Mouse (Mus musculus) lung, embryonic 14.5 days (tissue): ENCODE measurements around the gene Olfm2. TPM values are rescaled to one million over a fixed set of nuclear protein-coding genes. Genes with fewer than 3 reads are reported as not detected.
"Not testable (repeated sequence)": the region's sequence is repeated elsewhere in the genome, so short reads cannot be mapped to it uniquely, and the experiment has no call there.

Experiments
- ATAC-seq: fragments of 200-750 bp; cut with Nextera tagmentation; 2 replicates; pipeline ENCODE4 v1.8.0; 2017; ENCODE audit warnings: mild to moderate bottlenecking, moderate TSS enrichment, moderate library complexity; ENCODE audit not compliant: insufficient read depth
- DNase-seq: peaks from one replicate; pipeline ENCODE4 v3.0.0-alpha.2; 2015
- H3K27ac ChIP-seq: fragments of 300-500 bp; sonication (generic); 2 replicates; pipeline ENCODE4 v1.5.1; 2014; ENCODE audit warnings: low read depth, mild to moderate bottlenecking, moderate library complexity
- H3K27me3 ChIP-seq: fragments of 300-500 bp; sonication (generic); 2 replicates; pipeline ENCODE4 v1.6.1; 2014; ENCODE audit warnings: low read length, control low read depth; ENCODE audit not compliant: insufficient read depth
- H3K36me3 ChIP-seq: fragments of 300-500 bp; sonication (generic); 2 replicates; pipeline ENCODE4 v1.6.1; 2014; ENCODE audit warnings: control low read depth; ENCODE audit not compliant: insufficient read depth
- H3K4me1 ChIP-seq: fragments of 300-500 bp; sonication (generic); 2 replicates; pipeline ENCODE4 v1.6.1; 2014; ENCODE audit warnings: antibody characterized with exemption, control low read depth; ENCODE audit not compliant: insufficient read depth
- H3K4me2 ChIP-seq: fragments of 300-500 bp; sonication (generic); 2 replicates; pipeline ENCODE4 v1.6.1; 2014; ENCODE audit warnings: mild to moderate bottlenecking
- H3K4me3 ChIP-seq: fragments of 300-500 bp; sonication (generic); 2 replicates; pipeline ENCODE4 v1.5.1; 2014; ENCODE audit warnings: low read depth, low read length
- H3K9ac ChIP-seq: fragments of 300-500 bp; sonication (generic); 2 replicates; pipeline ENCODE4 v1.6.1; 2014
- H3K9me3 ChIP-seq: fragments of 300-500 bp; sonication (generic); 2 replicates; pipeline ENCODE4 v1.6.1; 2016; ENCODE audit warnings: low read depth, low read length, control low read depth
- CTCF ChIP-seq: IDR thresholded peaks from 2 replicates; pipeline ENCODE4 v1.5.1; 2016; ENCODE audit warnings: antibody characterized with exemption, low read depth
- WGBS: fragments of 180-500 bp; shearing (Covaris S2); extraction: QIAGEN DNeasy Blood & Tissue Kit; methylation state at CpG from one replicate; pipeline ENCODE4 v1.1.7; 2014; 5-methylcytosine and 5-hydroxymethylcytosine counted together
- polyA plus RNA-seq: library from polyadenylated mRNA; unstranded; fragments of >200 nt; fragmentation: Nextera tagmentation; extraction: Ambion mirVana; gene quantifications from 2 replicates; pipeline ENCODE4 v1.2.1, GENCODE M21; 2014

Gene Olfm2
- polyA plus RNA-seq, 1 experiment from 2014 or later, result 1.7 TPM

GRCm38 (mm10) chr9:20642101-20642895 lies 103.9 kb downstream of the Olfm2 start, which contains the start of gene Ubl5:
Gene Ubl5 (plus strand): TSS chr9:20642878.
- peak within 1 kb of the TSS; percentile 94 for H3K4me2 ChIP-seq
- peak within 1 kb of the TSS; percentile 83 for H3K9ac ChIP-seq
- DNase-seq (peak; percentile 99), ATAC-seq (peak; percentile 93)
- no peak for TF ChIP-seq CTCF
- under 1% methylated on average over 51 of the region's 51 CpGs for WGBS
- no peaks in the 10 kb centered on the region for H3K27me3 ChIP-seq
- peak within 1 kb of the TSS; percentile 89 for H3K4me3 ChIP-seq
- peak within 1 kb of the TSS; percentile 97 for H3K27ac ChIP-seq
- no peaks in the 10 kb centered on the region for H3K4me1 ChIP-seq
- no peaks in the 10 kb centered on the region for H3K9me3 ChIP-seq
- H3K36me3 ChIP-seq, result peaks cover 30% of the 10 kb centered on the region

- Histone ChIP-seq H3K4me2 (peak overlapping the region; percentile 94), H3K9me3 (no peaks in the 10 kb centered on the region), H3K9ac (peak overlapping the region; percentile 83), H3K36me3 (peaks cover 28% of the 10 kb centered on the region; the same call in 1 of the 2 replicates), H3K27me3 (no peaks in the 10 kb centered on the region), H3K4me1 (no peaks in the 10 kb centered on the region), H3K4me3 (peak overlapping the region; percentile 89), H3K27ac (peak overlapping the region; percentile 97; the same call in 1 of the 2 replicates)
- no peak for TF ChIP-seq CTCF
- ATAC-seq, result no peak
- 15% methylated on average over 6 of the region's 6 CpGs for WGBS
- DNase-seq, result no peak
Measured at GRCm38 (mm10) chr9:20641501-20641900, 104.6 kb downstream of the Olfm2 start.

- ATAC-seq, result no peak
- no peak overlapping the region for H3K4me2 ChIP-seq
- no peaks in the 10 kb centered on the region for H3K9me3 ChIP-seq
Measured at GRCm38 (mm10) chr9:20639486-20639885, 106.7 kb downstream of the Olfm2 start.

GRCm38 (mm10) chr9:20638552-20638951 lies 107.6 kb downstream of the Olfm2 start:
- WGBS, result 90% methylated on average over 19 of the region's 19 CpGs
- no peak overlapping the region for H3K4me3 ChIP-seq
- H3K4me2 ChIP-seq, result no peak overlapping the region
- H3K4me1 ChIP-seq, result no peaks in the 10 kb centered on the region
- H3K27me3 ChIP-seq, result no peaks in the 10 kb centered on the region
- peaks cover 23% of the 10 kb centered on the region; the same call in 1 of the 2 replicates for H3K36me3 ChIP-seq
- H3K9ac ChIP-seq, result no peak overlapping the region
- H3K9me3 ChIP-seq, result no peaks in the 10 kb centered on the region
- ATAC-seq (no peak), DNase-seq (no peak)
- H3K27ac ChIP-seq, result no peak overlapping the region
- no peak for TF ChIP-seq CTCF

More at GRCm38 (mm10) chr9:20639486-20639885, 106.7 kb downstream of the Olfm2 start:
- no peak overlapping the region for H3K9ac ChIP-seq
- H3K4me3 ChIP-seq, result no peak overlapping the region
- TF ChIP-seq CTCF, result no peak
- no peak for DNase-seq
- no peak overlapping the region for H3K27ac ChIP-seq
- 87% methylated on average over 4 of the region's 4 CpGs for WGBS
- H3K27me3 ChIP-seq, result no peaks in the 10 kb centered on the region
- H3K4me1 ChIP-seq, result no peaks in the 10 kb centered on the region
- H3K36me3 ChIP-seq, result peaks cover 23% of the 10 kb centered on the region; the same call in 1 of the 2 replicates

- WGBS, result 76% methylated on average over 2 of the region's 2 CpGs
- no peak for ATAC-seq
Measured at GRCm38 (mm10) chr9:20636790-20637189, 109.4 kb downstream of the Olfm2 start.

GRCm38 (mm10) chr9:20636256-20636655 lies 109.9 kb downstream of the Olfm2 start:
- ATAC-seq, result no peak

More at GRCm38 (mm10) chr9:20636790-20637189, 109.4 kb downstream of the Olfm2 start:
- Histone ChIP-seq H3K4me3 (no peak overlapping the region), H3K36me3 (peaks cover 23% of the 10 kb centered on the region; the same call in 1 of the 2 replicates), H3K27ac (no peak overlapping the region), H3K4me2 (no peak overlapping the region), H3K9ac (no peak overlapping the region), H3K27me3 (no peaks in the 10 kb centered on the region), H3K4me1 (no peaks in the 10 kb centered on the region), H3K9me3 (no peaks in the 10 kb centered on the region)
- no peak for TF ChIP-seq CTCF
- no peak for DNase-seq

GRCm38 (mm10) chr9:20635676-20636075 lies 110.5 kb downstream of the Olfm2 start:
- DNase-seq, H3K4me2 ChIP-seq, H3K27ac ChIP-seq, H3K9me3 ChIP-seq, H3K4me3 ChIP-seq, H3K9ac ChIP-seq, H3K27me3 ChIP-seq, ATAC-seq, H3K4me1 ChIP-seq: not testable (repeated sequence)
- WGBS, result 86% methylated on average over 8 of the region's 8 CpGs
- H3K36me3 ChIP-seq, result peaks cover 23% of the 10 kb centered on the region; the same call in 1 of the 2 replicates

More at GRCm38 (mm10) chr9:20636256-20636655, 109.9 kb downstream of the Olfm2 start:
- 71% methylated on average over 3 of the region's 3 CpGs for WGBS
- no peak overlapping the region for H3K9ac ChIP-seq
- H3K27ac ChIP-seq, result no peak overlapping the region
- no peaks in the 10 kb centered on the region for H3K27me3 ChIP-seq
- H3K4me3 ChIP-seq, result no peak overlapping the region
- no peak for TF ChIP-seq CTCF
- H3K4me2 ChIP-seq, result no peak overlapping the region
- H3K36me3 ChIP-seq, result peaks cover 23% of the 10 kb centered on the region; the same call in 1 of the 2 replicates
- H3K9me3 ChIP-seq, result no peaks in the 10 kb centered on the region
- no peak for DNase-seq
- no peaks in the 10 kb centered on the region for H3K4me1 ChIP-seq
